Mouse (Mus musculus) limb, embryonic 10.5 days (tissue): Measurements from ENCODE around the gene Pard3b. TPM values are rescaled to one million over a fixed set of nuclear protein-coding genes. Genes with fewer than 3 reads are reported as not detected.

Experiments used
- DNase-seq: peaks from one replicate; pipeline ENCODE4 v3.0.0-alpha.2; 2017; ENCODE audit warnings: low spot score
- H3K27ac ChIP-seq: fragments of 300-500 bp; sonication (generic); 2 replicates; pipeline ENCODE4 v1.5.1; 2016; ENCODE audit warnings: mild to moderate bottlenecking
- H3K27me3 ChIP-seq: fragments of 300-500 bp; sonication (generic); 2 replicates; pipeline ENCODE4 v1.6.1; 2016; ENCODE audit warnings: low read depth, mild to moderate bottlenecking; ENCODE audit not compliant: poor library complexity, severe bottlenecking
- H3K36me3 ChIP-seq: fragments of 300-500 bp; sonication (generic); 2 replicates; pipeline ENCODE4 v1.6.1; 2016; ENCODE audit warnings: mild to moderate bottlenecking, moderate library complexity
- H3K4me1 ChIP-seq: fragments of 300-500 bp; sonication (generic); 2 replicates; pipeline ENCODE4 v1.6.1; 2016
- H3K4me3 ChIP-seq: fragments of 300-500 bp; sonication (generic); 2 replicates; pipeline ENCODE4 v1.5.1; 2016; ENCODE audit warnings: mild to moderate bottlenecking, moderate library complexity
- H3K9me3 ChIP-seq: fragments of 300-500 bp; sonication (generic); replicated peaks from 2 replicates; pipeline ENCODE4 v1.6.1; 2016; ENCODE audit warnings: mild to moderate bottlenecking
- WGBS: fragments of 180-500 bp; shearing (Covaris S2); methylation state at CpG from one replicate; pipeline ENCODE4 v1.1.7; 2016; 5-methylcytosine and 5-hydroxymethylcytosine counted together
- polyA plus RNA-seq: library from polyadenylated mRNA; unstranded; fragments of >200 nt; fragmentation: Nextera tagmentation; extraction: Ambion mirVana; gene quantifications from 2 replicates; pipeline ENCODE4 v1.2.1, GENCODE M21; 2016

Pard3b gene
- polyA plus RNA-seq, 1 experiment from 2014 or later, result 5.0 TPM

DNA sequence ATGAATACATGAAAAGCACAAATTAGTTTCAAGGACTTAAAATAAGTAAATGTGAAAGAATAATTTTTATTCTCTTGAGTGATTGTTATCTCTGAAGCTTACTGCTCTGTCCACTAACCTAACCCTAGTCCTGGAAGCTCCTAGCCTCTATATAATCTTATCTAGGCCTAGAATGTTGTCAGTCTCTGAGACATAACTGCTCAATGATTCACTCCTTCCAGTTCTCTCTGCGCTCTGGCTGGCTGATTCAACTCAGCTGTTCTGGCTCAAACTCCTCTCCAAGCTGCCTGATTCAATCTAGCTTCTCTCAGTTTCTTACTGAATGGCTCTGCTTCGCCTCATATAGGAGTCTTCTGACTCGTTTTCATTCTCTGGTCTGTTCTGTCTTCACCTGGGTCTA, 798.9 kb downstream of the Pard3b start:
- no peaks in the 10 kb centered on the region for H3K27me3 ChIP-seq
- H3K9me3 ChIP-seq, result no peaks in the 10 kb centered on the region
- WGBS, result 72% methylated on average over 3 of the region's 3 CpGs

DNA sequence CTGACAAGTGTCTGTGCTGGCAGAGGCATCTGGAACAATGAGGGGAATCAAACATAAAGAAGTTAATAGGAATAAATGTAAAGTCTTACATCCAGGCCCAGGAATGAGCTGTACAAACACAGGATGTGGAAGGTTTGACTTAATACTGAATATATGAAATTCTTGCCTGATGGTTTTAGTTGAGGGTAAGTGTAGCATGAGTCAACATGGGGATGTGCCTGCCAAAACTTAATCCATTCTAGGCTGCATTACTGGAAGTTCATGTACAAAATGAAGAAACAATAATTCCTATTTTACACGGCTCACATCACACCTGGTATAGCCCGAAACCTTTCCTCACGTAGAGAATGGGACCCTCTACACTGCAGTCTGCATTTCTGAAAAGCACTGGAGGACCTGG, 805.8 kb downstream of the Pard3b start:
- Histone ChIP-seq H3K4me1 (peaks cover 15% of the 10 kb centered on the region; the same call in 1 of the 2 replicates), H3K9me3 (no peaks in the 10 kb centered on the region), H3K4me3 (no peak overlapping the region), H3K36me3 (no peaks in the 10 kb centered on the region), H3K27ac (no peak overlapping the region), H3K27me3 (no peaks in the 10 kb centered on the region)
- no peak for DNase-seq
- WGBS, result 90% methylated on average over 3 of the region's 3 CpGs

More for the DNA sequence above, 798.9 kb downstream of the Pard3b start:
- Histone ChIP-seq H3K4me3 (no peak overlapping the region), H3K4me1 (peaks cover 26% of the 10 kb centered on the region), H3K27ac (no peak overlapping the region), H3K36me3 (no peaks in the 10 kb centered on the region)
- no peak for DNase-seq

- no peak for DNase-seq
- WGBS, result 74% methylated on average over 1 of the region's 1 CpGs
- H3K9me3 ChIP-seq, result no peaks in the 10 kb centered on the region
- no peak overlapping the region for H3K4me3 ChIP-seq
- H3K27ac ChIP-seq, result no peak overlapping the region
- no peaks in the 10 kb centered on the region for H3K36me3 ChIP-seq
- 0 out of 2 replicates have a peak, but pooled peaks cover 4% of the 10 kb centered on the region for H3K4me1 ChIP-seq
- H3K27me3 ChIP-seq, result no peaks in the 10 kb centered on the region
Observed at GRCm38 (mm10) chr1:62446818-62447217, 808.2 kb downstream of the Pard3b start.

DNA sequence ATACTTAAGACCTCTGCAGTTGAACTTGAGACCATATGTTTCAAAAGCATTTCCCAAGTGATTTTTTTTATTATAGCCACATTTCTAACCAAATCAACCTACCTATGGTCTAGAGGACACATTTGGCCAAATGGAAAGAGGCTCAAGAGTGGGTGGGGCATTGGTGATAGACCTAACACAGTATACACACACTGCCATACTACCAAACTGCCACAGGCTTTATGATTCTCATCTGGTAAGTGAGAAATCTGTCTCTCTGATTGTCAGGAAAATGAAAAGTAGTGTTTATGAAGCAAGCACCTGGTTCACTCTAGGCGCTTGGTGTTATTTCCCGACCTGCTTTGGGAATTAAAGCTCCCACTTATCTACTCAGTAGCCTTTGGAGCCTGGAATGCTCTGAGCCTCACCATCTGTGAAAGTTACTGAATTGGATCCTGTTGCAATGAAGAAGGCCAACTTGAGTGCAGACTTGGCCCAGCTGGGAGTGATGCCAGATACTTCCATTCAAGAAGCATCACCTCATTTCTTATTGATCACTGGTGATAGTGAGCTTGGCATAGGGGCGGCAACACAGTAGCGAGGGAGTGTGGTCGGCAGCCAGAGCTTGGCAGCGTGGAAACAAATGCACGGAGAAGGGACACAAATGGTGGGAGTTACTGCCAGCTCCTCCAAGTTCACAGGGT, 810.7 kb downstream of the Pard3b start:
- no peaks in the 10 kb centered on the region for H3K9me3 ChIP-seq
- WGBS, result 88% methylated on average over 7 of the region's 7 CpGs

GRCm38 (mm10) chr1:62465536-62465935, 826.9 kb downstream of the Pard3b start:
- DNase-seq, result no peak

More for the DNA sequence above, 810.7 kb downstream of the Pard3b start:
- DNase-seq, result no peak
- no peak overlapping the region for H3K27ac ChIP-seq
- H3K4me1 ChIP-seq, result 0 out of 2 replicates have a peak, but pooled peaks cover 4% of the 10 kb centered on the region
- H3K4me3 ChIP-seq, result no peak overlapping the region
- no peaks in the 10 kb centered on the region for H3K27me3 ChIP-seq
- no peaks in the 10 kb centered on the region for H3K36me3 ChIP-seq

GRCm38 (mm10) chr1:62466544-62466943, 827.9 kb downstream of the Pard3b start:
- H3K27ac ChIP-seq, result no peak overlapping the region
- DNase-seq, result no peak
- WGBS, result 94% methylated on average over 1 of the region's 1 CpGs
- no peaks in the 10 kb centered on the region for H3K36me3 ChIP-seq
- H3K4me3 ChIP-seq, result no peak overlapping the region
- no peaks in the 10 kb centered on the region for H3K27me3 ChIP-seq
- H3K4me1 ChIP-seq, result peaks cover 9% of the 10 kb centered on the region
- H3K9me3 ChIP-seq, result no peaks in the 10 kb centered on the region

More at GRCm38 (mm10) chr1:62465536-62465935, 826.9 kb downstream of the Pard3b start:
- H3K4me1 ChIP-seq, result peaks cover 9% of the 10 kb centered on the region
- H3K4me3 ChIP-seq, result no peak overlapping the region
- no peak overlapping the region for H3K27ac ChIP-seq
- H3K36me3 ChIP-seq, result no peaks in the 10 kb centered on the region
- no peaks in the 10 kb centered on the region for H3K9me3 ChIP-seq
- H3K27me3 ChIP-seq, result no peaks in the 10 kb centered on the region
- WGBS, result 59% methylated on average over 8 of the region's 8 CpGs

- 87% methylated on average over 2 of the region's 2 CpGs for WGBS
- H3K9me3 ChIP-seq, result no peaks in the 10 kb centered on the region
- H3K27ac ChIP-seq, result no peak overlapping the region
- no peak overlapping the region for H3K4me3 ChIP-seq
- DNase-seq, result no peak
- H3K27me3 ChIP-seq, result no peaks in the 10 kb centered on the region
- no peaks in the 10 kb centered on the region for H3K36me3 ChIP-seq
- 0 out of 2 replicates have a peak, but pooled peaks cover 5% of the 10 kb centered on the region for H3K4me1 ChIP-seq
Observed at GRCm38 (mm10) chr1:62483059-62483458, 844.4 kb downstream of the Pard3b start.

- H3K27me3 ChIP-seq, result no peaks in the 10 kb centered on the region
- WGBS, result 63% methylated on average over 6 of the region's 6 CpGs
- no peaks in the 10 kb centered on the region for H3K4me1 ChIP-seq
- no peak overlapping the region for H3K27ac ChIP-seq
- no peaks in the 10 kb centered on the region for H3K36me3 ChIP-seq
- no peaks in the 10 kb centered on the region for H3K9me3 ChIP-seq
- H3K4me3 ChIP-seq, result no peak overlapping the region
- no peak for DNase-seq
Observed at GRCm38 (mm10) chr1:62488871-62489270, 850.2 kb downstream of the Pard3b start.

GRCm38 (mm10) chr1:62499146-62499545, 860.5 kb downstream of the Pard3b start:
- Histone ChIP-seq H3K9me3 (no peaks in the 10 kb centered on the region), H3K27me3 (no peaks in the 10 kb centered on the region), H3K4me3 (no peak overlapping the region), H3K4me1 (peaks cover 2% of the 10 kb centered on the region), H3K27ac (no peak overlapping the region), H3K36me3 (no peaks in the 10 kb centered on the region)
- DNase-seq, result no peak
- 82% methylated on average over 5 of the region's 5 CpGs for WGBS

- 91% methylated on average over 4 of the region's 4 CpGs for WGBS
- H3K27ac ChIP-seq, result no peak overlapping the region
- H3K9me3 ChIP-seq, result no peaks in the 10 kb centered on the region
- H3K4me3 ChIP-seq, result no peak overlapping the region
- peaks cover 11% of the 10 kb centered on the region for H3K4me1 ChIP-seq
- no peak for DNase-seq
- H3K27me3 ChIP-seq, result no peaks in the 10 kb centered on the region
- no peaks in the 10 kb centered on the region for H3K36me3 ChIP-seq
Observed at GRCm38 (mm10) chr1:62510501-62510900, 871.9 kb downstream of the Pard3b start.

GRCm38 (mm10) chr1:62511681-62512080, 873.1 kb downstream of the Pard3b start:
- DNase-seq, result no peak
- peaks cover 10% of the 10 kb centered on the region; the same call in 1 of the 2 replicates for H3K4me1 ChIP-seq

GRCm38 (mm10) chr1:62518621-62519213, 880.1 kb downstream of the Pard3b start:
- Histone ChIP-seq H3K27me3 (no peaks in the 10 kb centered on the region), H3K4me3 (no peak overlapping the region), H3K9me3 (no peaks in the 10 kb centered on the region), H3K4me1 (0 out of 2 replicates have a peak, but pooled peaks cover 3% of the 10 kb centered on the region), H3K36me3 (no peaks in the 10 kb centered on the region), H3K27ac (no peak overlapping the region)
- DNase-seq, result no peak
- WGBS, result 88% methylated on average over 2 of the region's 2 CpGs

More at GRCm38 (mm10) chr1:62511681-62512080, 873.1 kb downstream of the Pard3b start:
- no peaks in the 10 kb centered on the region for H3K36me3 ChIP-seq
- H3K9me3 ChIP-seq, result no peaks in the 10 kb centered on the region
- no peaks in the 10 kb centered on the region for H3K27me3 ChIP-seq
- H3K4me3 ChIP-seq, result no peak overlapping the region
- no peak overlapping the region for H3K27ac ChIP-seq
- WGBS, result 86% methylated on average over 3 of the region's 3 CpGs

DNA sequence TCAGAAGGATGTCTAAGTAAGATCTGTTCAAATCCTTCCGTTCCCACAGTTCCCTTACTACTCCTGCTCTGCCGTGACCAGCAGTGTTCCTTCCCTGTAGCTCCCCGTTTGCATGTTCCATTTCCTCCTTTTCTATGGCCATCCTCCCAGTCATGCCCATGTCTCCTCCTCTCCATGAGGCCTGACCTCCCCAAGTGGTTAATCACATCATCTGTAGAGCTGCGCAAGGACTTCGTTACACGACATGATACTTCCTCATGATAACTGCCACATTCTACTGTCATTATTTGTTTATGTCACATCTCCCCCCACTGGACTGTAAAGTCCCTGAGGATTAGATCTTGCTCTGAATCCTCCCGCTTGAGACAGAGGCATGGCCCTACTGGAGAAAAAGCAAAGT, 882.7 kb downstream of the Pard3b start:
- Histone ChIP-seq H3K36me3 (no peaks in the 10 kb centered on the region), H3K4me3 (no peak overlapping the region), H3K27me3 (no peaks in the 10 kb centered on the region), H3K27ac (no peak overlapping the region), H3K4me1 (no peaks in the 10 kb centered on the region), H3K9me3 (no peaks in the 10 kb centered on the region)
- no peak for DNase-seq
- 90% methylated on average over 7 of the region's 7 CpGs for WGBS
